Mouse (Mus musculus) left cerebral cortex, adult 6 months (tissue): ENCODE data around the gene F5. TPM values are rescaled to one million over a fixed set of nuclear protein-coding genes. Genes with fewer than 3 reads are reported as not detected.

Source experiments
- long read RNA-seq, 2 experiments: library from polyadenylated mRNA; unstranded; transcript quantifications; one replicate each; pipeline ENCODE4 v2.0.0; 2019 to 2020
- polyA plus RNA-seq: library from polyadenylated mRNA; unstranded; fragments of <200 nt; fragmentation: Nextera tagmentation; gene quantifications from 2 replicates; pipeline ENCODE4 v1.2.3, GENCODE M21; 2021

F5 gene
- polyA plus RNA-seq, result 0.01 and 0.04 TPM in 2 replicates
- long read RNA-seq, experiment 1, result 0 reads
- long read RNA-seq, experiment 2, result 0 reads

DNA sequence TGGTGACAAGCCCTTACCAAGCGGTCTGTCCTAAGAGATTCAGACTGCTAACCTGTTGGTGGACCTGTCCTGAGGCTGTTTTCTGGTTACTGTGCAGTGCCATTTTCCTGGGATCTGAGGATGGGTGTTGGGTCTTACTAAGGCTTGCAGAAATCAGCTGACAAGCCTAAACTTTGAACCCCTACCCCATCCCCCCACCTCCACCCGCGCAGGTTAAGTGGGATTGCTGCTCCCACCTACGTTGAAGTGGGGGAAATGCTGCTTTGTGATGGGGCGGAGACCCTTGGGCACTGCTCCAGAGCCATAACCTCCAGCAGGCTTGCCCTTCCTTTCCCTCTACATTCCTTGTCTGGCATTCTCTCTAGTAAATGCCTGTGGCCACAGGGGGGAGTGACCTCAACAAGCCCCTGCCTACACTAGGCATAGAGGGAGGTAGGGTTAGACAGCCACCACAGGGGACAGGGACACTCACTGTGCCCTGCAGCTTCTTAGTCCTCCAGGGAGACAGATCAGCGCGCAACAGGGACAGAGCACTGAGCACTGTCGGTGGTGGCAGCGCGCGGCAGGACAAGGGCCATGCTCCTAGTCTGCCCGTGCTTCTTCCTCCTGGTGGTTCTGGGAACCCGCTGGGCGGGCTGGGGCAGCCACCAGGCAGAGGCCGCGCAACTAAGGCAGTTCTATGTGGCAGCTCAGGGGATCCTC, at the start of gene F5:
Gene F5, plus strand, starts transcription at position 452 of the 702 bp plus-strand sequence.

DNA sequence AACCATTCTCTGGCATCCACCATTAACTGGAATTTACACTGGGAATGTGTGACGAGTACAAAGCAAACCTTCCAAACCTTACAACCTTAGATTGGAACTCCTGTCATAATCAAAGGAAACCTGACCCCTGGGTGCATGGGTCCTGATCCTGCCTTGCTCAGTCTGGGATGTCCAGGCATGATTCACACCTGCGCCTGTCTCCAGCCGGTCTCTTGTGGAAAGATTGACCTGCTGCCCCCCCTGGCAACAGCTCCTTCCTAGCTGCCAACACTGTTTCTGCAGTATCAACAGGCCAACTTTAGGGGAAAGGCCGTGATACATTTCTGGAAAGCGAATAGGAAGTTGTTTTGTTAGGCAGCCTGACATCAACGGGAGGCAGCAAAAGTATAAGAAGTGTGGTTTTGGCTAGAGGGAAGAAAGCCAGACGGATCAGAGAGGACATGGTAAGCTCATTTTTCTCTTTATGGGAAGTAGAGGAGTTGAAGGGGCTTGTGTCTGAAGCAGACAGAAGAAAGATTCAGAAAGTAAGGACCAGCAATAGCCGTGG, 36.6 kb upstream of the F5 start, which contains the start of gene Selp:
Gene Selp, plus strand, starts transcription at position 318 of the 547 bp plus-strand sequence.

DNA sequence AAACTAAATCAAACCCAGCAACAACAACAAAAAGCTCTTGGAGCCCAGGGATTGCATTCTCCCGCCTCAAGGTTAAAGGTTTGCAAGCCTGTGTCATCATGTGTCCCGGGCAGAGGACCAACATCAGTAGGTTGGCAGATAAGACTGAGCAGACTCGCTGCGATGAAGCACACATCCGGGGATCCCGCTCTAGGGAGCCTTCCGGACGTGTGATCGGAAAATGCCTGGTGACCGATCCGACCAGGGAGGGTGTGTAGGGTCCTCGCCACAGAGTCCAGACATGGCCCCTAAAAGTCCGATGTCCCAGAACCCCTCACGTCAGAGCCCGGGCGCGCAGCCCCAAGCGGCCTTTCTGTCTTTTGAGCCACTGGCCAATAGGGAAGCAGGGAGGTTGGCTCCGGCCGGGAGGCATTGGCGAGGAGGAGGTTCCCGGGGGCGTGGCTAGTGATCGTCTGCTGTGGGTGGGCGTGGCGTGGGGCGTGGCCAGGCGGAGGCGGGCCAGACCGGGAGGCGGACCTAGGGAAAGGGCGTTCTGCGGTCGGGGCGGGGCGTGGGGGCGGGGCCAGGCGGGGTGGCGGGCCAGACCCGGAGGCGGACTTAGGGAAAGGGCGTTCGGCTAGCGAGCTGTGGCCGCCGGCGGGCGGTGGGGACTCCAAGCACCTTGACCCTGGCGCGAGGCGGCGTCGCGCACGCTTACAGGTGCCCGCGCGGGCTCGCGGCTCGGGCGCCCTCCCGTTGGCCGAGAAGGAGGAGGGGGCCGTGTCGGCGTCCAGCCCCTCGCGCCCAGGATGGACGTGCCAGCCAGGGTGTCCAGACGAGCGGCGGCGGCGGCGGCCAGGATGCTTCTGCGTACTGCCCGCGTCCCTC, 97.1 kb downstream of the F5 start, which contains the start of gene Slc19a2:
Gene Slc19a2, plus strand, starts transcription at position 582 of the 867 bp plus-strand sequence.

Other genes starting within 250 kb of the F5 start
- 10.8 and 12.5 TPM in 2 replicates for gene Scyl3, start 222.7 kb upstream of the F5 start, polyA plus RNA-seq
- 0.27 and 0.55 TPM in 2 replicates for gene BC055324, start 157.0 kb upstream of the F5 start, polyA plus RNA-seq
- gene Mettl18, start 156.9 kb upstream of the F5 start, polyA plus RNA-seq, result 7.0 and 8.2 TPM in 2 replicates
- not detected in 2 replicates for gene Sele, start 103.6 kb upstream of the F5 start, polyA plus RNA-seq
- not detected in 2 replicates for gene Sell, start 89.9 kb upstream of the F5 start, polyA plus RNA-seq
- not detected in 2 replicates for gene Selp, start 36.6 kb upstream of the F5 start, polyA plus RNA-seq
- 6.5 and 6.6 TPM in 2 replicates for gene Slc19a2, start 97.2 kb downstream of the F5 start, polyA plus RNA-seq
- gene Ccdc181, start 123.7 kb downstream of the F5 start, polyA plus RNA-seq, result 18.2 and 19.8 TPM in 2 replicates
- 28.9 and 52.2 TPM in 2 replicates for gene Nme7, start 152.3 kb downstream of the F5 start, polyA plus RNA-seq
- 18.5 and 22.4 TPM in 2 replicates for gene Blzf1, start 155.7 kb downstream of the F5 start, polyA plus RNA-seq